Mouse (Mus musculus): ENCODE data around the gene Arhgap22.
A peak's percentile ranks its signal among the peaks of the same experiment; 100 is the strongest.

Arhgap22 gene

GRCm38 (mm10) chr14:33366891-33367777 is 153.3 kb downstream of the Arhgap22 start:
- DNase-seq (ENCODE audit: low spot score in 2 of 2): peak in 1 of 2 experiments; percentile 18

- DNase-seq (ENCODE audit: low spot score in 2 of 2): no peak
These were observed 155.5 kb downstream of the Arhgap22 start for GRCm38 (mm10) chr14:33369375-33369774.

- no peak for DNase-seq (ENCODE audit: low spot score in 2 of 2)
These were observed 156.2 kb downstream of the Arhgap22 start for GRCm38 (mm10) chr14:33370056-33370455.

- DNase-seq (ENCODE audit: low spot score in 2 of 2): peak; percentile 53 to 66
These were observed 157.4 kb downstream of the Arhgap22 start for GRCm38 (mm10) chr14:33371248-33371647.

- DNase-seq (ENCODE audit: low spot score in 2 of 2): no peak
These were observed 159.4 kb downstream of the Arhgap22 start for GRCm38 (mm10) chr14:33373271-33373670.

- no peak for DNase-seq (ENCODE audit: low spot score in 2 of 2)
These were observed 160.3 kb downstream of the Arhgap22 start for GRCm38 (mm10) chr14:33374089-33374488.

GRCm38 (mm10) chr14:33377211-33377610 is 163.4 kb downstream of the Arhgap22 start:
- no peak for DNase-seq (ENCODE audit: low spot score in 2 of 2)

GRCm38 (mm10) chr14:33378723-33379122 is 164.9 kb downstream of the Arhgap22 start:
- DNase-seq (ENCODE audit: low spot score in 2 of 2): no peak

- no peak for DNase-seq (ENCODE audit: low spot score in 2 of 2)
These were observed 167.1 kb downstream of the Arhgap22 start for GRCm38 (mm10) chr14:33380830-33381457.

- no peak for DNase-seq (ENCODE audit: low spot score in 2 of 2)
These were observed 184.4 kb downstream of the Arhgap22 start for GRCm38 (mm10) chr14:33398065-33398860.

GRCm38 (mm10) chr14:33400019-33400418 is 186.2 kb downstream of the Arhgap22 start:
- DNase-seq (ENCODE audit: low spot score in 2 of 2): no peak

- no peak for DNase-seq (ENCODE audit: low spot score in 2 of 2)
These were observed 188.5 kb downstream of the Arhgap22 start for GRCm38 (mm10) chr14:33402331-33402730.

- no peak for DNase-seq (ENCODE audit: low spot score in 2 of 2)
These were observed 201.9 kb downstream of the Arhgap22 start for GRCm38 (mm10) chr14:33415746-33416145.

GRCm38 (mm10) chr14:33418311-33418909 is 204.6 kb downstream of the Arhgap22 start:
- DNase-seq (ENCODE audit: low spot score in 2 of 2): no peak
